Mouse (Mus musculus): ENCODE data around the gene Wwox. TPM values are rescaled to one million over a fixed set of nuclear protein-coding genes. Genes with fewer than 3 reads are reported as not detected.

The Wwox gene
- polyA plus RNA-seq, 1 experiment from 2014 or later: 10.5 TPM

DNA sequence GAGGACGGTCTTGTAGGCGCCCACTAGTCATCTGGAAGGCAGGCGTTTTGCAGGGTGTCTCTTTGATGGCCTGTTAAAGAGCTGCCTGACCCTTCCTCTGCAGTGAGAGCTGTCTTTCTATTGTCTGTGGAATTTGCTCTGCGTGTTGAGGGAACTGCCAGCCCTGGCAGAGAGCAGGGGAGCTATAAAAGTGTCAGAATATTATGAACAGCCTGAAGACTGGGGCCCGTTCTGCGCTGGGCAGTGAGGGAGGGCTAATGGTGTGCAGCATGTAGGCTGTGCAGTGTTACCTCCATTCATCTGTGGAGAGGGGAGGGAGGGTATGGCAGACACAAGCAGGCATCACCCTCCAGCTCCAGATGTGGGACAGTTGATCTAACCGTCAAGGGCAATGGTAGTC lies 923.1 kb downstream of the Wwox start:
- Histone ChIP-seq H3K4me3 (no peak overlapping the region), H3K4me2 (replicated peaks) (no peak overlapping the region), H3K9ac (no peak overlapping the region), H3K27me3 (no peaks in the 10 kb centered on the region), H3K4me1 (peaks cover 18% of the 10 kb centered on the region; the same call in 1 of the 2 replicates), H3K9me3 (no peaks in the 10 kb centered on the region), H3K36me3 (no peaks in the 10 kb centered on the region), H3K27ac (no peak overlapping the region)
- 61% methylated on average over 7 of the region's 7 CpGs for WGBS
- ATAC-seq (ENCODE audit: insufficient number of reproducible peaks, insufficient read depth, low FRiP score, low TSS enrichment): no peak

DNA sequence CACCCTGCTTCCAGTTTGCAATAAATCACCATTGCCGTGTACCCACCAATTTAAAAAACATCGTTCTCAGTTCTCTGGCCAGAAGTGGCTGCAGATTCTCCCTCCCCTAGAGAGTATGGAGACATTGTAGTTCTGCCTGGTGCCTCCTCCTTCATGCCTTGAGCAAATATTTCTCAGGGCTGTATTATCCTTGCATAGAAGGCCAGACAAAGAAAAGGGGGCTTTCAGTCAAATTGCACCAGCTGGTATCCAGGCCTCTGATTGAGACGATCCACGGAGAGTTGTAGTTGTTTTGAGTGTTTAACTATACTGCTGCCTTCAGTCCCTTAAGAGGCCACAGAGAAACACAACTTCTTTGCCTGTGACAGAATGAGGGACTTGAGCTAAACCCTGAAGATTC lies 935.5 kb downstream of the Wwox start:
- no peak overlapping the region for H3K27ac ChIP-seq
- WGBS: 47% methylated on average over 4 of the region's 4 CpGs

DNA sequence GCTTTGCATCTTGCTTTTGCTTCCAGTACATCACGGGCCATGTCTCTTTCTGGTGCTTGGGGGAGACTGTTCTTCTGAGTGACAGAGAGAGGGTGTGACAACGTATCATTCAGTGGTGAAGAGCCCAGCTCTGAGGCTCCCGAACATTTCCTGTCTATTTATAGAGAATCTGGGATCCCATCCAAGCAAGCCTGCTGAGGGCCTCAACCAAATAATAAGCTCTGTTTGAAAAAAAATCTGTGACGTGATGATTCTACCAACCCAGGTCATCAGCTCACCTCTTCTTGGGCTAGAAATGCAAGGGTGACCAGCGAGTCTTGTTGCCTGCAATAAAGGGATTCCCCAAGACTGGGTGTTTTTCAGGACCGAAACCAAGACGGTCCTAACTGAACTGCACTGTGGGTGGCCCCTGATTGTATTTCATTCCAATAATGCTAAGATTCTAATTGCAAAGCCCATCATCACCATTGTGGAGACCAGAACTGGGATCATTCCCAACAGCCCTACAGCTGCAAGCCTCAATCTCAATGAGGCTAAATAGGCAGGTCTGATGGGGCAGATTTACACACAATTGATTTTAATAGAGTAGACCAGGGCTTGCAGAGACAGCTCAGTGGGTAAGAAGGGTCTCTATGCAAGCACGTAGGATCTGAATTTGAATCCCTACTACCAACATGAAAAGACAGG lies 936.0 kb downstream of the Wwox start:
- Histone ChIP-seq H3K9me3 (no peaks in the 10 kb centered on the region), H3K4me1 (peaks cover 10% of the 10 kb centered on the region; the same call in 1 of the 2 replicates), H3K4me3 (no peak overlapping the region), H3K36me3 (no peaks in the 10 kb centered on the region), H3K27me3 (no peaks in the 10 kb centered on the region), H3K9ac (no peak overlapping the region), H3K27ac (no peak overlapping the region), H3K4me2 (replicated peaks) (no peak overlapping the region)
- ATAC-seq (ENCODE audit: insufficient number of reproducible peaks, insufficient read depth, low FRiP score, low TSS enrichment): no peak
- WGBS: 71% methylated on average over 8 of the region's 8 CpGs

More for the DNA sequence above, 935.5 kb downstream of the Wwox start:
- no peak overlapping the region for H3K4me3 ChIP-seq
- no peak for ATAC-seq (ENCODE audit: insufficient number of reproducible peaks, insufficient read depth, low FRiP score, low TSS enrichment)
- no peak overlapping the region for H3K4me2 ChIP-seq (replicated peaks)
- no peak overlapping the region for H3K9ac ChIP-seq
- H3K9me3 ChIP-seq: no peaks in the 10 kb centered on the region
- H3K36me3 ChIP-seq: no peaks in the 10 kb centered on the region
- H3K4me1 ChIP-seq: peaks cover 10% of the 10 kb centered on the region; the same call in 1 of the 2 replicates
- no peaks in the 10 kb centered on the region for H3K27me3 ChIP-seq

DNA sequence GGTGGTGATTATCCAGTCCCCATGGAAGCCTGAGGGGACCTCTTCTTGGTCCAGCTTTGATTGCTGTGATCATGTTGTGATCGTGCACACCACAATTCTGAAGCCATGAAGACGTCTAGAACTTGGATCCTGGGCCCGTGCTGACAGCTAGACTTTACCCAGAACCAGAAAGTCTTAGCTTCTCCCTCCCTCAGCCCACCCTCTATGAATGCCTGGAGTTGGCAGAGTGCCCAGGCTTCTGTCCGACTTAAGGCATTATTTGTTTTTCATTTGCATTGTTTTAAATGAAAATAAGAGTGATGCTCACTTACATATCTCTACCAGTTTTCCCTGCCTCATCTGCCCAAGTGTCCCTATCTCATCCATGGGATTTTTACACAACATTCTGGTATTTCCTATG lies 937.9 kb downstream of the Wwox start:
- WGBS: 55% methylated on average over 4 of the region's 4 CpGs
- H3K9ac ChIP-seq: no peak overlapping the region
- no peaks in the 10 kb centered on the region for H3K9me3 ChIP-seq
- no peaks in the 10 kb centered on the region for H3K36me3 ChIP-seq
- peaks cover 10% of the 10 kb centered on the region; the same call in 1 of the 2 replicates for H3K4me1 ChIP-seq
- H3K27ac ChIP-seq: no peak overlapping the region
- no peaks in the 10 kb centered on the region for H3K27me3 ChIP-seq
- H3K4me2 ChIP-seq (replicated peaks): no peak overlapping the region
- ATAC-seq (ENCODE audit: insufficient number of reproducible peaks, insufficient read depth, low FRiP score, low TSS enrichment): no peak
- no peak overlapping the region for H3K4me3 ChIP-seq

DNA sequence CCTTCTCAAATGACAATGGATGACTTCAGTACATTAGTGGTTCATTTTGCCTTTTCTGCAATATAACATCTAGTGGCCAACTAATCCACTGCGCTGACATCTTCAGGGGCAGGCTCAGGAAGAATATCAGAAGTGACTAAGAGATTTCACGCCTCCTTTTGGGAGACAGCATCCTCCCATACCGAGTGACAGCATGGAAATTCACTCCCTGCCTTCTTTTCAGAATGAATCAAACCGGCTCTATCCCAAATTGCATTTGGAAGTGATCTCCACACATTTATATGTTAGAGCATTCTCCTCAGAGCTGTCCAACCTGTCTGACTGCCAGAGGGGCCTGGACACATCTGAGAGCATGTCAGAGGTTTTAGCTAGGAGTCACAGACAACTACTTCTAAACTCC lies 940.6 kb downstream of the Wwox start:
- no peaks in the 10 kb centered on the region for H3K36me3 ChIP-seq
- H3K27ac ChIP-seq: no peak overlapping the region
- 71% methylated on average over 4 of the region's 4 CpGs for WGBS
- 0 out of 2 replicates have a peak, but pooled peaks cover 3% of the 10 kb centered on the region for H3K4me1 ChIP-seq
- no peak overlapping the region for H3K4me3 ChIP-seq
- no peaks in the 10 kb centered on the region for H3K27me3 ChIP-seq
- no peak overlapping the region for H3K9ac ChIP-seq
- no peaks in the 10 kb centered on the region for H3K9me3 ChIP-seq
- H3K4me2 ChIP-seq (replicated peaks): no peak overlapping the region
- ATAC-seq (ENCODE audit: insufficient number of reproducible peaks, insufficient read depth, low FRiP score, low TSS enrichment): no peak

DNA sequence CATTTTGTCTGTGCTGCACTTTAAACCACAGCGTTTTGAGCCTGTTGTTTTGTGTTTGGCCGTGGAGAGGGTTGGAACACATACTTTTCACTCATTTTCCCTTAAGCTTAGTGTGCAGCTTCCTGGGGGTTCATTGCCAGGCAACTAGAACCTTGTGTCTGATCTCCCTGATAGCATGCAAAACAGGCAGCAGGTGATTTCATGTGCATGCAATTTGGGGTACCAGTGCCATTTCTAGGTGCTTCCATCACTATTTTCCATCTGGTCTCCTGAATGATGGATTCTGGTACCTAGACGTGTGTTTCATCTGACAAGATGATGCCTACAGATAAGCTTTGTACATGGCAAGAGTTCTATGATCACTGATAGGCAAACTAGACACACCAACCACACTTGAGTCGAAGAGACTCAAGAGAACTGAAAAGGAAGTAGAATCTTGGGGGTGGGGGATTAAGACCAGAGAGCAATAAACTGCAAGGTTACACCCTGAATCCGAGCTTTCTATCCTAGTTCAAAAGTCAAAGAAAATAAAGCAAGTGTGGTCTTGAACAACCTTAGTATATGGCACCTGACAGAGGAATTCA lies 951.6 kb downstream of the Wwox start:
- Histone ChIP-seq H3K4me2 (replicated peaks) (no peak overlapping the region), H3K4me1 (no peaks in the 10 kb centered on the region), H3K9me3 (no peaks in the 10 kb centered on the region), H3K27ac (no peak overlapping the region), H3K4me3 (no peak overlapping the region), H3K36me3 (no peaks in the 10 kb centered on the region), H3K27me3 (no peaks in the 10 kb centered on the region), H3K9ac (no peak overlapping the region)
- no peak for ATAC-seq (ENCODE audit: insufficient number of reproducible peaks, insufficient read depth, low FRiP score, low TSS enrichment)
- WGBS: 81% methylated on average over 5 of the region's 5 CpGs

DNA sequence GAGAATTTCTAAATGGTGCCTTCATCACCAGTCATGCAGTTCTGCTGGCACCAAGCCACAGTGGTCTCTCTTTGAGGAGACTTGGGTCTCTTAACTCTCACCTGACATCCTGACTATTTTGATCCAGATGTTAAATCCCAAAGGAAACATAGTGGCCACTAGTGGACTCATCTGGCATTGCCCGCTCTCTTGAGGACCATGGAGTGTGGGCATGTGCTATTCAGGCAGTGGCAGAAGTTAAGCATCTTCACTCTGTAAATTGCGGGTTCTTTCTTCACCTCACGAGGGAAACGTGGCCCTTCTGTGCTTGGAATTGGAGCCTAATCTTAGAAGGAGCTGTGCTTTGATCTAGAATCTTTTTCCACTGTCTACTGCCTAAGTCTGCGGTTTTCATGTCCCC lies 956.4 kb downstream of the Wwox start:
- H3K27me3 ChIP-seq: no peaks in the 10 kb centered on the region
- H3K27ac ChIP-seq: no peak overlapping the region
- no peak for ATAC-seq (ENCODE audit: insufficient number of reproducible peaks, insufficient read depth, low FRiP score, low TSS enrichment)
- no peak overlapping the region for H3K4me3 ChIP-seq
- H3K9me3 ChIP-seq: no peaks in the 10 kb centered on the region
- H3K4me1 ChIP-seq: no peaks in the 10 kb centered on the region
- H3K9ac ChIP-seq: no peak overlapping the region
- no peaks in the 10 kb centered on the region for H3K36me3 ChIP-seq
- 80% methylated on average over 5 of the region's 5 CpGs for WGBS
- H3K4me2 ChIP-seq (replicated peaks): no peak overlapping the region

DNA sequence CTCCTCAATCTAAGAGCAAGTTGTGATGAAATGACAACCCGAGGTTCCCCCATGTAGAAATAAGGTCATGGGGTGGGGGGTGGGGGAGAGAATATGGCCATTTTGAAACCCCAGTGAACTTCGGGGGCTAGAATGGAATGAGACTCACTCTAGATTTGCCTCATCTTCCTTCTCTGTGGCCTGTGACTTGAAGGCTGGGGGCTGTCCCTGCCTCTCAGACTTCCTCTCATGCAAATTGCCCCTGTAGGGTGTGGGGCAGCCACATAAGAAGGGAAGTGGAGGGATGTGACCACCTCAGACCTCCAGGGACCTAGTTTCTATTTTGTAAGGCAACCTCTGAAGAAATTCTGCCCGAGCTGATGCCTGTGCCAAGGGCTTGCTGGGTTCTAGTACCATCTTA lies 958.5 kb downstream of the Wwox start:
- no peak overlapping the region for H3K9ac ChIP-seq
- no peaks in the 10 kb centered on the region for H3K36me3 ChIP-seq
- H3K27me3 ChIP-seq: no peaks in the 10 kb centered on the region
- ATAC-seq (ENCODE audit: insufficient number of reproducible peaks, insufficient read depth, low FRiP score, low TSS enrichment): no peak
- H3K27ac ChIP-seq: no peak overlapping the region
- 87% methylated on average over 3 of the region's 3 CpGs for WGBS
- H3K9me3 ChIP-seq: no peaks in the 10 kb centered on the region
- H3K4me3 ChIP-seq: no peak overlapping the region
- H3K4me1 ChIP-seq: no peaks in the 10 kb centered on the region
- H3K4me2 ChIP-seq (replicated peaks): no peak overlapping the region

DNA sequence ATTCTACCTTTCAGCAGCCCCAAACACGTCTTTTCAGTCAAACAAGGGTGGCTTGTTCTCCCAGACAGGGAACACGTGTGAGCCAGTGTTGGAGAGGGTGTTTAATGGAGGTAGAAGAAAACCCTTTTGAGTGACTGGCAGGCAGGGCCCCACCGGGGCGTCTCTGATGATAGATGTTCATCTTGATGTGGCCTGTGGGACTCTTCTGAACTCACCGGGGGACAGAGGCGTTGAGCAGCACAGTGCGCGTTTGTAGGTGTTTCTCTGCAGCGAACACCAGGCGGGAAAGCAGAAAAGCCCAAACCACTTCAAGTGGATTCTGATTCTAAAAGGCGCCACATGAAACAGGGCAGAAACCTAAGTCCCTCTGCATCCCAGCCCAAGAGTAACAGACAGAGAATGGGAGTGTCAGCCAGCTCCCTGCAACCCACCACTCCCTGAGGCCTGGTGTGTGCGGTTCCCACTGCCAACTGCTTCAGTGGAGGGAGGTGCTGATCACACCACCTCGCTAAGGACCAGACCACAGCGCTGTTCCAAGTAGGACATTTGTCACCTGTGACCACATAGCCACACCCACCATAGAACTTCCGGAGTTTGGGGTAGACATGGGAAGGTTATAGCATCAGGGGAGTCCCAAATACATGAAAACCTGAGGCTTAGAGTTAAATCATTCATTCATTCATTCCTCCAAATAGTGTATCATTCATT lies 960.7 kb downstream of the Wwox start:
- H3K4me3 ChIP-seq: no peak overlapping the region
- no peak overlapping the region for H3K9ac ChIP-seq
- H3K4me2 ChIP-seq (replicated peaks): no peak overlapping the region
- 79% methylated on average over 15 of the region's 15 CpGs for WGBS
- ATAC-seq (ENCODE audit: insufficient number of reproducible peaks, insufficient read depth, low FRiP score, low TSS enrichment): no peak
- H3K36me3 ChIP-seq: no peaks in the 10 kb centered on the region
- H3K9me3 ChIP-seq: no peaks in the 10 kb centered on the region
- no peak overlapping the region for H3K27ac ChIP-seq
- H3K27me3 ChIP-seq: no peaks in the 10 kb centered on the region
- no peaks in the 10 kb centered on the region for H3K4me1 ChIP-seq

Other genes starting within 250 kb of the Wwox start
- gene Vat1l, start 234.0 kb upstream of the Wwox start, polyA plus RNA-seq (2016; fragmentation: Nextera tagmentation; extraction: Ambion mirVana): 5.9 and 7.5 TPM in 2 replicates
- 0.50 TPM in 1 of 2 replicates, not detected in the other for gene Clec3a, start 21.6 kb upstream of the Wwox start, polyA plus RNA-seq (2016; fragmentation: Nextera tagmentation; extraction: Ambion mirVana)